Mouse (Mus musculus) embryo, embryonic 9.5 days (tissue): ENCODE measurements at regions not wholly inside any gene's neighbourhood (a gene's known extent, or its start where the extent isn't known, plus 50 kb on each side); places are given as distances from the start of the nearest gene placed in this dataset.
"Not testable (repeated sequence)": the region's sequence is repeated elsewhere in the genome, so short reads cannot be mapped to it uniquely, and the experiment has no call there.

Experiments
- DNase-seq: peaks from one replicate; pipeline ENCODE4 v3.0.0-alpha.2; 2017; ENCODE audit errors: extremely low spot score

- no peak for DNase-seq
Observed at GRCm38 (mm10) chr14:104208040-104208816, 259.6 kb downstream of the Pou4f1 start.

- DNase-seq = no peak
Observed at GRCm38 (mm10) chr14:104206602-104207001, 261.2 kb downstream of the Pou4f1 start.

- DNase-seq = peak; percentile 17
Observed at GRCm38 (mm10) chr14:104203239-104203986, 264.4 kb downstream of the Pou4f1 start.

GRCm38 (mm10) chr14:104193198-104193597 is 274.6 kb downstream of the Pou4f1 start:
- no peak for DNase-seq

GRCm38 (mm10) chr14:104175122-104175521 is 292.7 kb downstream of the Pou4f1 start:
- DNase-seq = no peak

- no peak for DNase-seq
Observed at GRCm38 (mm10) chr14:104146841-104147240, 302.6 kb upstream of the Ednrb start.

GRCm38 (mm10) chr14:104145395-104145794 is 301.2 kb upstream of the Ednrb start:
- no peak for DNase-seq

- no peak for DNase-seq
Observed at GRCm38 (mm10) chr14:104114986-104115951, 271.1 kb upstream of the Ednrb start.

GRCm38 (mm10) chr14:104114182-104114581 is 270.0 kb upstream of the Ednrb start:
- no peak for DNase-seq

- no peak for DNase-seq
Observed at GRCm38 (mm10) chr14:104113448-104113847, 269.2 kb upstream of the Ednrb start.

- DNase-seq = peak; percentile 14
Observed at GRCm38 (mm10) chr14:104086381-104086780, 242.2 kb upstream of the Ednrb start.

GRCm38 (mm10) chr14:104064199-104064598 is 220.0 kb upstream of the Ednrb start:
- not testable (repeated sequence) for DNase-seq

- no peak for DNase-seq
Observed at GRCm38 (mm10) chr14:104053697-104054096, 209.5 kb upstream of the Ednrb start.

GRCm38 (mm10) chr14:104038628-104039325 is 194.6 kb upstream of the Ednrb start:
- DNase-seq = peak; percentile 72

GRCm38 (mm10) chr14:104033606-104034005 is 189.4 kb upstream of the Ednrb start:
- DNase-seq = no peak

GRCm38 (mm10) chr14:104030784-104031470 is 186.7 kb upstream of the Ednrb start:
- DNase-seq = no peak

GRCm38 (mm10) chr14:104029668-104030530 is 185.7 kb upstream of the Ednrb start:
- DNase-seq = no peak

GRCm38 (mm10) chr14:104027900-104028285 is 183.7 kb upstream of the Ednrb start:
- no peak for DNase-seq

GRCm38 (mm10) chr14:104027077-104027899 is 183.1 kb upstream of the Ednrb start:
- peak; percentile 53 for DNase-seq
